Mouse (Mus musculus): ENCODE measurements around the gene Irs1. TPM values are rescaled to one million over a fixed set of nuclear protein-coding genes. Genes with fewer than 3 reads are reported as not detected.

Gene Irs1
- polyA plus RNA-seq, 1 experiment from 2014 or later = 4.0 TPM

DNA sequence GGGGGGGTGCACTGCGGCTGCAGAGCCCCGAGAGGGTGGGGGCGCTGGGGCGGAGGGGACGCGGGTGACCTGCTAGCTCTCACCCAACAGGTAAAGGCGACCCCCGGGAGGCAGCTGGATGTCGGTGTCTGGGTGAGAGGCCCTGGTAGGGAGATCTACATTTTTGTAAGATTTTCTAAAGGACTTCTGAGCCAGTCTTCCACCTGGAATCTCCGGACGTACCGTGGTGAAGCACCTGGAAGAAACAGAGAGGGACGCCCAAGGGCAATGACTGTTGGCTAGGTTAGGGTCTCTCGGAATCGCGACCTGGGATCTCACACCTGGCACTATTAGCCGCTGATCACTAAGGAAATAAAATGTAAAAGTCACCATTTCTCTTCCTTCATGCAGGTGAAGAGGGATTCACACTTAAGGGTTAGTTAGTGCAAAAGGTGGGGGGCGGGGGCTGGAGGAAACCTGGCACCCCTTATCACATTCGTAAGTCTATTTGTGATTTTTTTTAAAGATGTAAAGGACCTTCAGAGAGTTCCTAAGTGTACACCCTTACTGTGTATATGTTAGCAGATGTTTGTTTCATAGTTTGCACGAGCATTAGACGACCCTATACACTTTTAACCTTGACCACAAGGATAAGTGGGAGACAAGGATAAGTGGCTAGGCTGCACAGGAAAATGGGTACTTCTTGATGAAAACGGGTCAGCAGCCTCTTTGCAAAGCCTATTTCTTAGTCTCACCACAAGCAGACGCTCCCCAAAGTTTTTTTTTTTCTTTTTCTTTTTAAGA is 905 bp upstream of the Irs1 start:
- no peak for ATAC-seq (replicated peaks; ENCODE audit: low FRiP score, low TSS enrichment, low read depth)
- DNase-seq (ENCODE audit: low spot score) = no peak
- WGBS = 2% methylated on average over 22 of the region's 23 CpGs
- H3K27ac ChIP-seq (ENCODE audit: low read depth) = peak overlapping the region; percentile 89; the same call in 1 of the 2 replicates
- peak overlapping the region; percentile 75 for H3K4me3 ChIP-seq (ENCODE audit: low read depth, low read length)
- 0 out of 2 replicates have a peak, but pooled peaks cover 4% of the 10 kb centered on the region for H3K36me3 ChIP-seq (ENCODE audit: control insufficient read depth, insufficient read depth, low read length)
- H3K27me3 ChIP-seq (replicated peaks; ENCODE audit: control insufficient read depth, insufficient read depth, low read length) = 0 out of 2 replicates have a peak, but pooled peaks cover 2% of the 10 kb centered on the region
- peak overlapping the region; percentile 53 for H3K9ac ChIP-seq (ENCODE audit: low read length)
- H3K9me3 ChIP-seq (ENCODE audit: control insufficient read depth, low read length) = no peaks in the 10 kb centered on the region
- H3K4me2 ChIP-seq (ENCODE audit: low read length) = peak overlapping the region; percentile 86
- H3K4me1 ChIP-seq (replicated peaks; ENCODE audit: control insufficient read depth, insufficient read depth, low read length) = peaks cover 27% of the 10 kb centered on the region

DNA sequence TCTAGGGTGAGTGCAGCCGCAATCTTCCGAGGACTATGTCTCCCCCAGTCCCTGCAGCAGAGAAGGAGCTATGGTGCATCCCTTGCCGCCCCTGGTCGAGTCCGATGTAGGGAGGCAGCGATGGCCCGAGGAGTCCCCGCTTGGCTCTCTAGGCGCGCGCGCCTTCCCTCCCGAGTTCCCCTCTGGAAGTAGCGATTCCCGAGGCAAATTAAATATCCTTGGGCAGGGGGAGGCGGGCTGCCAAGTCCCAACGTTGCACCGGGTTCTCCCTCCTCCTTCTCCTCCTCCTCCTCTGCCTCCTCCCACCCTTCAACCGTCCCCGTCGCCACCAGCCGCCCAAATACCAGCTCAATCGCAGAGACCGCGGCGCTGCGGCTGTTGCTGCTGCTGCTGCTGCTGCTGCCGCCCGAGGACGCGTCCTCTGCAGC is 479 bp downstream of the Irs1 start:
- Histone ChIP-seq H3K4me2 (ENCODE audit: low read length) (peak overlapping the region; percentile 86), H3K4me3 (ENCODE audit: low read depth, low read length) (peak overlapping the region; percentile 75), H3K9ac (ENCODE audit: low read length) (peak overlapping the region; percentile 53), H3K4me1 (replicated peaks; ENCODE audit: control insufficient read depth, insufficient read depth, low read length) (peaks cover 34% of the 10 kb centered on the region), H3K27me3 (replicated peaks; ENCODE audit: control insufficient read depth, insufficient read depth, low read length) (0 out of 2 replicates have a peak, but pooled peaks cover 2% of the 10 kb centered on the region), H3K9me3 (ENCODE audit: control insufficient read depth, low read length) (no peaks in the 10 kb centered on the region), H3K36me3 (ENCODE audit: control insufficient read depth, insufficient read depth, low read length) (0 out of 2 replicates have a peak, but pooled peaks cover 4% of the 10 kb centered on the region), H3K27ac (ENCODE audit: low read depth) (peak overlapping the region; percentile 89)
- ATAC-seq (replicated peaks; ENCODE audit: low FRiP score, low TSS enrichment, low read depth) (peak; percentile 16), DNase-seq (ENCODE audit: low spot score) (peak; percentile 88)
- WGBS = under 1% methylated on average over 31 of the region's 31 CpGs

DNA sequence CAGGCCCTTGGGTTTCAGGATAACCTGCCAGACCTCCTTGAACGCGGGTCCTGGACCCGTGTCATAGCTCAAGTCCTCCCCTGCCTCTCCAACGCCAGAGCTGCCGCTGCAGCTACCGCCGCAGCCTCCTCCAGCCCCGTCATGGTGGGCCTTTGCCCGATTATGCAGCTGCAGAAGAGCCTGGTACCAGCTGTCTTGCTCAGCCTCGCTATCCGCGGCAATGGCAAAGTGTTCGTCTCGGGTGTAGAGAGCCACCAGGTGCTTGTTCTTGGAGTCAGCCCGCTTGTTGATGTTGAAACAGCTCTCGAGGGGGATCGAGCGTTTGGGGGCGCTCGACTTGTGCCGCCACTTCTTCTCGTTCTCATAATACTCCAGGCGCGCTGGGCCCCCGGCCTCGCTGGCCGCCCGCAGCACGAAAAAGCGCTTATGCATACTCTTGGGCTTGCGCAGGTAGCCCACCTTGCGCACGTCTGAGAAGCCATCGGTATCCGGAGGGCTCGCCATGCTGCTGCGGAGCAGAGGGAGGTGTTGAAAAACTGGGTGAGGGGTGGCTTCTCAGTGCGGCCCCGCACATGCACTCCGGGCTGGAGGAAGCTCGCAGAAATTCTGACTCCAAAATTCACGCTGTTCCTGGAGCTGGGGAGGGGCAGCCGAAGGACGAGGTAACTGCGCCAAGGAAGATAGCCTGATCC is 1.1 kb downstream of the Irs1 start:
- Histone ChIP-seq H3K27me3 (replicated peaks; ENCODE audit: control insufficient read depth, insufficient read depth, low read length) (0 out of 2 replicates have a peak, but pooled peaks cover 2% of the 10 kb centered on the region), H3K9me3 (ENCODE audit: control insufficient read depth, low read length) (no peaks in the 10 kb centered on the region), H3K36me3 (ENCODE audit: control insufficient read depth, insufficient read depth, low read length) (0 out of 2 replicates have a peak, but pooled peaks cover 4% of the 10 kb centered on the region), H3K4me2 (ENCODE audit: low read length) (peak overlapping the region; percentile 86), H3K4me3 (ENCODE audit: low read depth, low read length) (peak overlapping the region; percentile 75), H3K4me1 (replicated peaks; ENCODE audit: control insufficient read depth, insufficient read depth, low read length) (peaks cover 34% of the 10 kb centered on the region), H3K9ac (ENCODE audit: low read length) (peak overlapping the region; percentile 53), H3K27ac (ENCODE audit: low read depth) (peak overlapping the region; percentile 89)
- DNase-seq (ENCODE audit: low spot score) = peak; percentile 79
- under 1% methylated on average over 45 of the region's 45 CpGs for WGBS
- no peak for ATAC-seq (replicated peaks; ENCODE audit: low FRiP score, low TSS enrichment, low read depth)

DNA sequence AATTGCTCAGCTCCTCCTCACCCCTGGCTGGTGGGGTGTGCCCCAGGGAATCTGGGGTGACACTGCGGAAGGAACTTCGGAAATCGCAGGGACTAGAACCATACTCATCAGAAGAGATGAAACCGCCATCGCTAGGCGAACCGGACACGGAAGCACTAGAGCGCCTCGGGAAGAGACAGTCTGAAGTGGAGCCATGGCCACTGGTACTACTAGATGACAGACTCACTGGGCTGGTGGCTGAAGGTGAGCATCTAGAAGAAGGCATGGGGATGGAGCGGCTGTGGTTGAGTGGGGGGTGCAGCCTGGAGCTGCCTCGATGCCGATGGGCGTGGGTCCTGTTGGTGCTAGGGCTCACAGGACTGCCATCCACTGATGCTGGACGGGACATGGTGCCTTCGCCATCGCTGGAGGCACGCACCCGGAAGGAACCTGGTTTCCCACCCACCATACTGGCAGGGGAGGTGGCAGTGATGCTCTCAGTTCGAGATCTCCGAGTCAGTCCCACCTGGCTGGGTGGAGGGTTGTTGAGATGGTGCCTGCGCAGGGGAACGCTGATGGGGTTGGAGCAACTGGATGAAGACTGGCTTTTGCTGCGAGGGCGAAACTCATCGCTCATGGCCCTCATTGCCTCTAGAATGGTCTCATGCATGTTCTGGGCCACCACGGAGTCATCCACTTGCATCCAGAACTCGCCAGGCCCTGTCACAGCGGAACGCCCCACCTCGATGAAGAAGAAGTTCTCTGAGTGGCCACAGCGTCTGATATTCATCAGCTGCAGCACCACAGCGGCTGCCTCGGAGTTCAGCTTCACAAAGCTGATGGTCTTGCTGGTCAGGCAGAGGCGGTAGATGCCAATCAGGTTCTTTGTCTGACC is 1.9 kb downstream of the Irs1 start:
- Histone ChIP-seq H3K9ac (ENCODE audit: low read length) (peak overlapping the region; percentile 53), H3K4me3 (ENCODE audit: low read depth, low read length) (peak overlapping the region; percentile 75), H3K27ac (ENCODE audit: low read depth) (peak overlapping the region; percentile 89), H3K4me1 (replicated peaks; ENCODE audit: control insufficient read depth, insufficient read depth, low read length) (peaks cover 34% of the 10 kb centered on the region), H3K4me2 (ENCODE audit: low read length) (peak overlapping the region; percentile 86), H3K9me3 (ENCODE audit: control insufficient read depth, low read length) (no peaks in the 10 kb centered on the region), H3K36me3 (ENCODE audit: control insufficient read depth, insufficient read depth, low read length) (0 out of 2 replicates have a peak, but pooled peaks cover 4% of the 10 kb centered on the region), H3K27me3 (replicated peaks; ENCODE audit: control insufficient read depth, insufficient read depth, low read length) (0 out of 2 replicates have a peak, but pooled peaks cover 2% of the 10 kb centered on the region)
- no peak for ATAC-seq (replicated peaks; ENCODE audit: low FRiP score, low TSS enrichment, low read depth)
- DNase-seq (ENCODE audit: low spot score) = no peak
- WGBS = 67% methylated on average over 35 of the region's 35 CpGs

DNA sequence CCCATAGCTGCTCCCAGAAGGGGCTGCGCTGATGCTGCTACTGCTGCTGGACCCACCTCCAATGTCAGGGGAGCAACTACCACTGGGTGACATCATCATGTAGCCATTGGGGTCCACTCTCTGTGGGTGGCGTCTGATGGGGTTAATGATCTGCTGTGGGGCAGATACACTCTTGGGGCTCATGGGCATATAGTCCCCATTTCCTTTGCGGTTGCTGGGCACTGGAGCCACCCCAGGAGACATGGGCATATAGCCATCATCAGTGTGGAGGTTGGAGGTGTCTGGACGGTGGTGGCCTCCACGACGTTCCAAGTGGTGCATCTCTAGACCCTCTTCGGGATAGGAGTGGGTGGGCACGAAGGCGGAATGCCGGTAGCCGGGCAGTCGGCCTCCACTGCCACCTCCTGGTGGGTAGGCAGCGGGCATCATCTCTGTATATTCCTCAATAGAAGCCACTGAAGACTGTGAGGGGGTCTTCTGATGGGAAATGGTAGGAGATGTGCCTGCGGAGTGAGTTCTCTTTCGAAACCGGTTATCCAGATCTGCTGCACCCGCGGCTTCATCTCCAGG is 2.7 kb downstream of the Irs1 start:
- no peak overlapping the region for H3K4me3 ChIP-seq (ENCODE audit: low read depth, low read length)
- no peak overlapping the region for H3K4me2 ChIP-seq (ENCODE audit: low read length)
- 0 out of 2 replicates have a peak, but pooled peaks cover 4% of the 10 kb centered on the region for H3K36me3 ChIP-seq (ENCODE audit: control insufficient read depth, insufficient read depth, low read length)
- peaks cover 38% of the 10 kb centered on the region for H3K4me1 ChIP-seq (replicated peaks; ENCODE audit: control insufficient read depth, insufficient read depth, low read length)
- no peak overlapping the region for H3K27ac ChIP-seq (ENCODE audit: low read depth)
- H3K9me3 ChIP-seq (ENCODE audit: control insufficient read depth, low read length) = no peaks in the 10 kb centered on the region
- ATAC-seq (replicated peaks; ENCODE audit: low FRiP score, low TSS enrichment, low read depth) (no peak), DNase-seq (ENCODE audit: low spot score) (no peak)
- 94% methylated on average over 18 of the region's 18 CpGs for WGBS
- 0 out of 2 replicates have a peak, but pooled peaks cover 2% of the 10 kb centered on the region for H3K27me3 ChIP-seq (replicated peaks; ENCODE audit: control insufficient read depth, insufficient read depth, low read length)
- H3K9ac ChIP-seq (ENCODE audit: low read length) = no peak overlapping the region

DNA sequence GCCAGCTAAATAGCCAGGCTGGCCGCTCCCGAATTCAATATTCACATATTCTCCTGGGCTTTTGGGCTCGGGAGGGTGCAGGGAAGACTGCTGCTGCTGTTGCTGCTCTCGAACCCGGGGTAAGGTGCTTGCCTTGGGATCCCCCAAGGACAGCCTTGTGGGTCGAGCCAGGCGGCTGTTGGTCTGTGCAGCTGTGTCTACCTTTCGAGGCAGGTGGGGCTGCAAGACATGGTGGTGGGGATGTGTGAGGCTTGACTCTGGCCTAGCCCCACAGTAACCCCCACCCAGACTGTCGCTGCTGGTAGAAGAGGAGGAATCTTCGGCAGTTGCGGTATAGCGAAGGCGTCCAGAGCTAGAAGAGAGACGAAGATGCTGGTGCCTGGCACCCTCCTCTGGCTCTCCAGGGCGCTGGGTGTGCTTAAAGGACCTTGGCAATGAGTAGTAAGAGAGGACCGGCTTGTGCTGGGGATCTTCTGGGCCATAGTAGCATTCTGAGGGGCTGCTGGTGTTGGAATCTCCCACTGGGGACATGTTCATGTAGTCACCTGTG is 3.4 kb downstream of the Irs1 start:
- H3K9me3 ChIP-seq (ENCODE audit: control insufficient read depth, low read length) = no peaks in the 10 kb centered on the region
- H3K4me2 ChIP-seq (ENCODE audit: low read length) = peak overlapping the region; percentile 59
- no peak for DNase-seq (ENCODE audit: low spot score)
- 0 out of 2 replicates have a peak, but pooled peaks cover 4% of the 10 kb centered on the region for H3K36me3 ChIP-seq (ENCODE audit: control insufficient read depth, insufficient read depth, low read length)
- 0 out of 2 replicates have a peak, but pooled peaks cover 2% of the 10 kb centered on the region for H3K27me3 ChIP-seq (replicated peaks; ENCODE audit: control insufficient read depth, insufficient read depth, low read length)
- no peak overlapping the region for H3K9ac ChIP-seq (ENCODE audit: low read length)
- H3K4me1 ChIP-seq (replicated peaks; ENCODE audit: control insufficient read depth, insufficient read depth, low read length) = peaks cover 35% of the 10 kb centered on the region
- 96% methylated on average over 16 of the region's 16 CpGs for WGBS
- H3K27ac ChIP-seq (ENCODE audit: low read depth) = no peak overlapping the region
- H3K4me3 ChIP-seq (ENCODE audit: low read depth, low read length) = peak overlapping the region; percentile 41; the same call in 1 of the 2 replicates
- ATAC-seq (replicated peaks; ENCODE audit: low FRiP score, low TSS enrichment, low read depth) = no peak

DNA sequence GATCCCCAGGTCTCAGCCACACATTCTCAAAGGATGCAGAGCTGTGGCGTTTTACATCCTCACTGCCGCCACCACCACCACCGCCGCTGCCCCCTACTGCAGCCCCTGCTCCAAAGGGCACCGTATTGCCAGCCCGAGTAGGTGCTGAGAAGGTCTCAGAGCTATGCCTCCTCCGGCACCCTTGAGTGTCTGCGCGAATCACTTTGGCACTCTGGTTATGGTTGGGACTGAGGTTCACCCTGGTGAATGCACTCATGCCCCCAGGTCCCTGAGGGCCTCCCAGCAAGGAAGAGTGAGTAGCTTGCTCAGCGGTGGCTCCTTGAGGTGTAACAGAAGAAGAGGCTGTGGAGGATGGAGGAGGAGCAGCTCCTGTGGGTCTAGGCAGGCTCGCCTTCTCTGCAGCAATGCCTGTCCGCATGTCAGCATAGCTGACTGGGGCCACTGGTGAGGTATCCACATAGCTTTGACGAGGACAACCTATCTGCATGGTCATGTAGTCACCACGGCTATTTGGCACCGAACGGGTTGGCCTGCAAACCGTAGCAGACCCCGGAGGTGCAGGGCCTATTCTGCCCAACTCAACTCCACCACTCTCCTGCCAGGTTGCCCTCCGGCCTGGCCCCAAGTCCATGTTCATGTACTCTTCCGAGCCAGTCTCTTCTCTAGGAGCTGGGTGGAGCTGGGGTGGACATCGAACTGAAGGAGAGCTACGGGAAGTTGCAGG is 4.0 kb downstream of the Irs1 start:
- peak overlapping the region; percentile 5; the same call in 1 of the 2 replicates for H3K9ac ChIP-seq (ENCODE audit: low read length)
- H3K4me1 ChIP-seq (replicated peaks; ENCODE audit: control insufficient read depth, insufficient read depth, low read length) = peaks cover 32% of the 10 kb centered on the region
- H3K27ac ChIP-seq (ENCODE audit: low read depth) = no peak overlapping the region

More for the DNA sequence above, 4.0 kb downstream of the Irs1 start:
- Histone ChIP-seq H3K9me3 (ENCODE audit: control insufficient read depth, low read length) (no peaks in the 10 kb centered on the region), H3K4me2 (ENCODE audit: low read length) (peak overlapping the region; percentile 59), H3K36me3 (ENCODE audit: control insufficient read depth, insufficient read depth, low read length) (0 out of 2 replicates have a peak, but pooled peaks cover 4% of the 10 kb centered on the region), H3K4me3 (ENCODE audit: low read depth, low read length) (peak overlapping the region; percentile 41), H3K27me3 (replicated peaks; ENCODE audit: control insufficient read depth, insufficient read depth, low read length) (0 out of 2 replicates have a peak, but pooled peaks cover 2% of the 10 kb centered on the region)
- DNase-seq (ENCODE audit: low spot score) (no peak), ATAC-seq (replicated peaks; ENCODE audit: low FRiP score, low TSS enrichment, low read depth) (no peak)
- WGBS = 72% methylated on average over 22 of the region's 22 CpGs
